20 mouse cellular contexts compared by ENCODE assay signal in the genomic region with DNA sequence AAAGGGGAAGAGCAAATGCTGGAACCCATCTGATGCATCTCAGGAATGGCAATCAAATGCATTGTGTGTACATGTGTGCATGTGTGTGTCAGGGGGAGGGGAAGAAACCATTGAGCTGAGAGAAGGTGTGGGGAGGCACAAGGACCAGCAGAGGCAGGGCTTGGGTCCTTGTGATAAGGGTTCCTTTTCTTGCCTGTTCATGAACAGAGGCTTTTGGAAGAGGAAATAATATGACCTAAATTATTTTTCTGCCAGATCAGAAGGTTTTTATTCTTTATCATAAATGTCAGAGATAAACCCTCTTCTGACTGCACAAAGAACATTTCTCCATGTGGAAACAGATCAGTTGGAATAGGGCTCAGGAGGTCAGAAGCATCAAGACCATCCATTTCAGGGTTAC. TPM values are rescaled to one million over a fixed set of nuclear protein-coding genes. Genes with fewer than 3 reads are reported as not detected.
DNase-seq lines count a peak whose midpoint lies in the region; ATAC-seq and TF ChIP-seq lines count a peak whose summit lies in the region.
"Had no signal": no experiment of that assay in that cellular context is flagged by ENCODE, and none has a peak within 500 bp of the region (broad histone marks: within the 10 kb centered on the region; RNA-seq: fewer than 3 reads in every experiment).

No protein-coding gene starts in this region.

- H3K4me1 ChIP-seq in heart, embryonic 10.5 days = peaks cover 29% of the 10 kb centered on the region
- peaks cover 87% of the 10 kb centered on the region for H3K4me1 ChIP-seq in liver, embryonic 12.5 days
- H3K4me1 ChIP-seq in liver, embryonic 16.5 days (ENCODE audit: control insufficient read depth, low read depth, low read length) = peaks cover 60% of the 10 kb centered on the region
- peaks cover 4% of the 10 kb centered on the region; the same call in 1 of the 2 replicates for H3K4me1 ChIP-seq in forebrain, postnatal 0 days (ENCODE audit: insufficient read depth)
- H3K4me1 ChIP-seq in midbrain, embryonic 16.5 days (ENCODE audit: control insufficient read depth, insufficient read depth, low read length) = peaks cover 12% of the 10 kb centered on the region

- no peak overlapping the region for H3K4me3 ChIP-seq in heart, embryonic 10.5 days
- peak overlapping the region; percentile 38 for H3K4me3 ChIP-seq in liver, embryonic 12.5 days
- peak overlapping the region; percentile 29; the same call in 1 of the 2 replicates for H3K4me3 ChIP-seq in liver, embryonic 16.5 days (ENCODE audit: low read depth, low read length)
- H3K4me3 ChIP-seq in forebrain, postnatal 0 days (ENCODE audit: low read depth, low read length) = no peak overlapping the region
- no peak overlapping the region for H3K4me3 ChIP-seq in midbrain, embryonic 16.5 days (ENCODE audit: low read depth, low read length)
- H3K4me3 ChIP-seq: embryonic facial prominence, embryonic 12.5 days; forebrain, embryonic 13.5 days; hindbrain, embryonic 13.5 days had no signal

- no peak for TF ChIP-seq CTCF in forebrain, postnatal 0 days (IDR thresholded peaks at IDR 0.05; ENCODE audit: low read depth)

- peak overlapping the region; percentile 63 for H3K9ac ChIP-seq in liver, embryonic 12.5 days
- H3K9ac ChIP-seq in liver, embryonic 16.5 days (ENCODE audit: low read depth, low read length) = peak overlapping the region; percentile 64
- H3K9ac ChIP-seq in forebrain, postnatal 0 days = no peak overlapping the region
- no peak overlapping the region for H3K9ac ChIP-seq in midbrain, embryonic 16.5 days (ENCODE audit: low read depth, low read length)
- H3K9ac ChIP-seq: embryonic facial prominence, embryonic 12.5 days; forebrain, embryonic 13.5 days; hindbrain, embryonic 13.5 days had no signal

- H3K4me2 ChIP-seq in liver, embryonic 12.5 days = peak overlapping the region; percentile 69
- H3K4me2 ChIP-seq in liver, embryonic 16.5 days (ENCODE audit: low read depth, low read length) = peak overlapping the region; percentile 68
- H3K4me2 ChIP-seq in forebrain, postnatal 0 days (ENCODE audit: low read depth) = no peak overlapping the region
- no peak overlapping the region for H3K4me2 ChIP-seq in midbrain, embryonic 16.5 days (ENCODE audit: low read length)
- H3K4me2 ChIP-seq: embryonic facial prominence, embryonic 12.5 days; forebrain, embryonic 13.5 days; hindbrain, embryonic 13.5 days had no signal

- H3K27ac ChIP-seq in heart, embryonic 10.5 days = 0 out of 2 replicates have a peak overlapping the region, but pooled peaks have one; percentile 6
- H3K27ac ChIP-seq in liver, embryonic 12.5 days = peak overlapping the region; percentile 94
- H3K27ac ChIP-seq in liver, embryonic 16.5 days (ENCODE audit: low read length) = peak overlapping the region; percentile 88
- H3K27ac ChIP-seq in forebrain, postnatal 0 days (ENCODE audit: low read depth, low read length) = no peak overlapping the region
- no peak overlapping the region for H3K27ac ChIP-seq in midbrain, embryonic 16.5 days (ENCODE audit: low read length)
- H3K27ac ChIP-seq: embryonic facial prominence, embryonic 12.5 days; forebrain, embryonic 13.5 days; hindbrain, embryonic 13.5 days; hindbrain, postnatal 0 days had no signal

- no peak for DNase-seq in heart, embryonic 10.5 days (ENCODE audit: low spot score)
- DNase-seq in heart, postnatal 25 days (ENCODE audit: low spot score) = no peak
- DNase-seq in forebrain, postnatal 0 days = no peak
- no peak for DNase-seq in left cerebral cortex, adult 8-10 months (ENCODE audit: low spot score in 2 of 2)
- no peak for DNase-seq in frontal cortex, adult 2 months (ENCODE audit: extremely low spot score in 1 of 2, low spot score in 1 of 2)
- DNase-seq: adrenal gland, adult 8-10 months; adrenal gland, postnatal 36 days; cerebellum, adult 11-12 months; cerebellum, adult 9-10 months; cerebellum, postnatal 25 days; gastrocnemius, postnatal 36 days; heart, adult 11 months; heart, postnatal 10 days had no signal

- peaks cover 4% of the 10 kb centered on the region; the same call in 1 of the 2 replicates for H3K36me3 ChIP-seq in heart, embryonic 10.5 days
- peaks cover 8% of the 10 kb centered on the region for H3K36me3 ChIP-seq in liver, embryonic 12.5 days
- 0 out of 2 replicates have a peak, but pooled peaks cover 3% of the 10 kb centered on the region for H3K36me3 ChIP-seq in liver, embryonic 16.5 days (ENCODE audit: control insufficient read depth, insufficient read depth)
- H3K36me3 ChIP-seq in forebrain, postnatal 0 days (ENCODE audit: insufficient read depth) = no peaks in the 10 kb centered on the region
- H3K36me3 ChIP-seq in midbrain, embryonic 16.5 days (ENCODE audit: control insufficient read depth, insufficient read depth, low read length) = no peaks in the 10 kb centered on the region
- H3K36me3 ChIP-seq: embryonic facial prominence, embryonic 12.5 days had no signal

- peak; percentile 79 for ATAC-seq in liver, embryonic 12.5 days
- peak; percentile 73 for ATAC-seq in liver, embryonic 16.5 days (ENCODE audit: low read depth)
- ATAC-seq in forebrain, postnatal 0 days = no peak
- ATAC-seq in midbrain, embryonic 16.5 days = no peak
- ATAC-seq: forebrain, embryonic 13.5 days; hindbrain, postnatal 0 days had no signal

- intact Hi-C loops in heart, postnatal 25 days (cut with DNase I) = no loop called here

- no peaks in the 10 kb centered on the region for H3K9me3 ChIP-seq in heart, embryonic 10.5 days
- no peaks in the 10 kb centered on the region for H3K9me3 ChIP-seq in liver, embryonic 12.5 days (replicated peaks)
- H3K9me3 ChIP-seq in liver, embryonic 16.5 days (replicated peaks; ENCODE audit: control insufficient read depth, low read length) = no peaks in the 10 kb centered on the region
- H3K9me3 ChIP-seq in forebrain, postnatal 0 days (ENCODE audit: low read length) = no peaks in the 10 kb centered on the region
- no peaks in the 10 kb centered on the region for H3K9me3 ChIP-seq in midbrain, embryonic 16.5 days (replicated peaks; ENCODE audit: control insufficient read depth, low read length, poor library complexity, severe bottlenecking)
- H3K9me3 ChIP-seq: embryonic facial prominence, embryonic 12.5 days; forebrain, embryonic 13.5 days; hindbrain, embryonic 13.5 days had no signal

- H3K27me3 ChIP-seq in heart, embryonic 10.5 days (ENCODE audit: insufficient read depth, poor library complexity, severe bottlenecking) = no peaks in the 10 kb centered on the region
- H3K27me3 ChIP-seq in liver, embryonic 12.5 days (replicated peaks) = no peaks in the 10 kb centered on the region
- no peaks in the 10 kb centered on the region for H3K27me3 ChIP-seq in liver, embryonic 16.5 days (ENCODE audit: control insufficient read depth, insufficient read depth, low read depth, low read length)
- no peaks in the 10 kb centered on the region for H3K27me3 ChIP-seq in forebrain, postnatal 0 days (ENCODE audit: insufficient read depth, low read length)
- no peaks in the 10 kb centered on the region for H3K27me3 ChIP-seq in midbrain, embryonic 16.5 days (ENCODE audit: control insufficient read depth, insufficient read depth, low read depth, low read length)
- H3K27me3 ChIP-seq: embryonic facial prominence, embryonic 12.5 days; forebrain, embryonic 13.5 days; hindbrain, embryonic 13.5 days had no signal

RNA-seq across cellular contexts. Expression of a gene that starts 3.1 kb away (rescaled TPM):
- polyA plus RNA-seq in heart, embryonic 10.5 days (2016; fragmentation: Nextera tagmentation; extraction: Ambion mirVana) = 7.7 and 8.8 TPM in 2 replicates
- 1 to 10 TPM; 1.4 to 1.5 TPM for total RNA-seq in heart, postnatal 25 days (2021)
- polyA plus RNA-seq in liver, embryonic 12.5 days (2016; fragmentation: Nextera tagmentation; extraction: Ambion mirVana) = 4.1 and 4.6 TPM in 2 replicates
- polyA plus RNA-seq in liver, embryonic 16.5 days (2015; fragmentation: Nextera tagmentation; extraction: Ambion mirVana) = 2.0 and 2.4 TPM in 2 replicates
- total RNA-seq in forebrain, postnatal 0 days (2014; rRNA removed) = 23.6 and 28.8 TPM in 2 replicates
- polyA plus RNA-seq in forebrain, postnatal 0 days (2015; fragmentation: Nextera tagmentation; extraction: Ambion mirVana) = 44.3 and 52.2 TPM in 2 replicates
- 10 to 100 TPM; 26.5 to 30.0 (median 27.9) TPM for total RNA-seq in left cerebral cortex, adult 8-10 months (2022)
- polyA plus RNA-seq in frontal cortex, adult 2 months (2012; rRNA removed) = 23.4 and 24.8 TPM in 2 replicates
- 50.3 and 57.1 TPM in 2 replicates for polyA plus RNA-seq in midbrain, embryonic 16.5 days (2015; fragmentation: Nextera tagmentation; extraction: Ambion mirVana)

RNA-seq across cellular contexts. Expression of a gene that starts 19.1 kb away (rescaled TPM):
- polyA plus RNA-seq in heart, embryonic 10.5 days (2016; fragmentation: Nextera tagmentation; extraction: Ambion mirVana) = 22.4 and 22.8 TPM in 2 replicates
- 1 to 10 TPM; 4.6 to 4.8 TPM for total RNA-seq in heart, postnatal 25 days (2021)
- 24.4 and 26.8 TPM in 2 replicates for polyA plus RNA-seq in liver, embryonic 12.5 days (2016; fragmentation: Nextera tagmentation; extraction: Ambion mirVana)
- polyA plus RNA-seq in liver, embryonic 16.5 days (2015; fragmentation: Nextera tagmentation; extraction: Ambion mirVana) = 13.9 and 16.7 TPM in 2 replicates
- total RNA-seq in forebrain, postnatal 0 days (2014; rRNA removed) = 3.7 and 5.1 TPM in 2 replicates
- polyA plus RNA-seq in forebrain, postnatal 0 days (2015; fragmentation: Nextera tagmentation; extraction: Ambion mirVana) = 2.1 and 2.5 TPM in 2 replicates
- 1 to 10 TPM; 5.8 to 6.8 (median 6.1) TPM for total RNA-seq in left cerebral cortex, adult 8-10 months (2022)
- 4.4 and 4.9 TPM in 2 replicates for polyA plus RNA-seq in frontal cortex, adult 2 months (2012; rRNA removed)
- polyA plus RNA-seq in midbrain, embryonic 16.5 days (2015; fragmentation: Nextera tagmentation; extraction: Ambion mirVana) = 5.2 and 5.4 TPM in 2 replicates

RNA-seq across cellular contexts. Expression of a gene that starts 19.2 kb away (rescaled TPM):
- polyA plus RNA-seq in heart, embryonic 10.5 days (2016; fragmentation: Nextera tagmentation; extraction: Ambion mirVana) = 4.4 and 6.1 TPM in 2 replicates
- 10 to 100 TPM; 13.6 to 13.7 TPM for total RNA-seq in heart, postnatal 25 days (2021)
- 3.6 and 4.3 TPM in 2 replicates for polyA plus RNA-seq in liver, embryonic 12.5 days (2016; fragmentation: Nextera tagmentation; extraction: Ambion mirVana)
- polyA plus RNA-seq in liver, embryonic 16.5 days (2015; fragmentation: Nextera tagmentation; extraction: Ambion mirVana) = 2.8 and 3.0 TPM in 2 replicates
- total RNA-seq in forebrain, postnatal 0 days (2014; rRNA removed) = 16.0 and 22.9 TPM in 2 replicates
- 1.5 and 3.4 TPM in 2 replicates for polyA plus RNA-seq in forebrain, postnatal 0 days (2015; fragmentation: Nextera tagmentation; extraction: Ambion mirVana)
- 10 to 100 TPM; 16.2 to 17.9 (median 17.3) TPM for total RNA-seq in left cerebral cortex, adult 8-10 months (2022)
- 16.1 and 19.0 TPM in 2 replicates for polyA plus RNA-seq in frontal cortex, adult 2 months (2012; rRNA removed)
- polyA plus RNA-seq in midbrain, embryonic 16.5 days (2015; fragmentation: Nextera tagmentation; extraction: Ambion mirVana) = 5.2 and 6.4 TPM in 2 replicates

Comparison
In these comparisons a context has a peak if more than half of its experiments do, and no peak if none do; other contexts are left out.
1. H3K27ac ChIP-seq: peak in heart, embryonic 10.5 days (single experiment), liver, embryonic 12.5 days (single experiment) and liver, embryonic 16.5 days (single experiment); none in forebrain, postnatal 0 days (single experiment) and midbrain, embryonic 16.5 days (single experiment).
2. H3K4me3 ChIP-seq: peak in liver, embryonic 12.5 days (single experiment) and liver, embryonic 16.5 days (single experiment); none in heart, embryonic 10.5 days (single experiment), forebrain, postnatal 0 days (single experiment) and midbrain, embryonic 16.5 days (single experiment).
3. ATAC-seq: peak in liver, embryonic 12.5 days (single experiment) and liver, embryonic 16.5 days (single experiment); none in forebrain, postnatal 0 days (single experiment) and midbrain, embryonic 16.5 days (single experiment).
4. H3K4me2 ChIP-seq: peak in liver, embryonic 12.5 days (single experiment) and liver, embryonic 16.5 days (single experiment); none in forebrain, postnatal 0 days (single experiment) and midbrain, embryonic 16.5 days (single experiment).
5. H3K9ac ChIP-seq: peak in liver, embryonic 12.5 days (single experiment) and liver, embryonic 16.5 days (single experiment); none in forebrain, postnatal 0 days (single experiment) and midbrain, embryonic 16.5 days (single experiment).